Mouse (Mus musculus): Measurements from ENCODE around the gene Hormad2. TPM values are rescaled to one million over a fixed set of nuclear protein-coding genes. Genes with fewer than 3 reads are reported as not detected.
A peak's percentile ranks its signal among the peaks of the same experiment; 100 is the strongest.

Hormad2 gene
- polyA plus RNA-seq, 1 experiment from 2014 or later = 0.36 TPM

DNA sequence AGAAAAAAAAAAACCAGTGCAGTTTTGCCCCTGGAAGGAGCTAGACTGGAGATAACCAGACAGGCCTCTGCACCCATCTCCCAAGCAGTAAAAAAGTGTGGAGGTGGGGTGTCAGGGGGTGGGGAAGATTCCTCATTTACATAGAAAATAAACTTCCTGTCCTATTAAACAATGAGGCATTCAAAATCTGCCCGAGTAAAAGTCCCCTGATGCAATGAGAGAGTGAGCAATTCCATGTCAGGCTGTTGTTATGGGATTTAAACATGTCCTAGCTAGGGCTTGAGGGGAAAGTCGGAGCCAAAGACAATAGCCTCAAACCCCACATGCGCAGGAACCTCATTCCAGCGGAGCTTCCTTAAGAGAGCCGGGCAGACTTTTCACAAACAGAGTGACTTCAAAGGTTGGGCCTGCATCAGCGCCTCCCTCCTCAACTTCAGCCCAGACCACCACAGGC lies 132.8 kb downstream of the Hormad2 start:
- Histone ChIP-seq H3K4me1 (peaks cover 34% of the 10 kb centered on the region), H3K9me3 (no peaks in the 10 kb centered on the region), H3K27ac (peak overlapping the region; percentile 87), H3K9ac (0 out of 2 replicates have a peak overlapping the region, but pooled peaks have one; percentile 32), H3K27me3 (no peaks in the 10 kb centered on the region), H3K4me2 (replicated peaks) (peak overlapping the region; percentile 57), H3K36me3 (no peaks in the 10 kb centered on the region), H3K4me3 (peak overlapping the region; percentile 15; the same call in 1 of the 2 replicates)
- peak; percentile 28; the same call in 1 of the 2 replicates for ATAC-seq (ENCODE audit: low FRiP score, low read depth)
- 6% methylated on average over 6 of the region's 6 CpGs for WGBS

DNA sequence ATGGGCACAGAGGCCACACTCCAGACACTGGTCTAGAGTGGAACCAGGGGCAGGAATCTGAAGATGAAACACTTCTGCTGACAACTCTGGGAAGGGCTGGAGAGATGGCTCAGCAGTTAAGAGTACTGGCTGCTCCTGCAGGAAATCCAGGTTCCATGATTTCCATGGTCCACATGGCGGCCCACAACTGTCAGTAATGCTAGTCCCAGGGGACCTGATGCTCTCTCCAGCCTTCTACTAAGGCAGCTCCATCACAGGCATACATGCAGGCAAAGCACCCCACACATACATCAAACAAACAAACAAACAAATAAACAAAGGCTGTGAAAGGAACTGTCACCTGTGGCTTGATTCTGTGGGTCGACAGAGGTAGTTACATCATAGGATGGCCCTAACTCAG lies 134.8 kb downstream of the Hormad2 start:
- no peaks in the 10 kb centered on the region for H3K27me3 ChIP-seq
- no peak overlapping the region for H3K27ac ChIP-seq
- no peak for ATAC-seq (ENCODE audit: low FRiP score, low read depth)
- H3K9ac ChIP-seq = no peak overlapping the region
- H3K9me3 ChIP-seq = no peaks in the 10 kb centered on the region
- no peaks in the 10 kb centered on the region for H3K36me3 ChIP-seq
- H3K4me3 ChIP-seq = no peak overlapping the region
- peaks cover 44% of the 10 kb centered on the region for H3K4me1 ChIP-seq
- no peak overlapping the region for H3K4me2 ChIP-seq (replicated peaks)
- 71% methylated on average over 2 of the region's 2 CpGs for WGBS

DNA sequence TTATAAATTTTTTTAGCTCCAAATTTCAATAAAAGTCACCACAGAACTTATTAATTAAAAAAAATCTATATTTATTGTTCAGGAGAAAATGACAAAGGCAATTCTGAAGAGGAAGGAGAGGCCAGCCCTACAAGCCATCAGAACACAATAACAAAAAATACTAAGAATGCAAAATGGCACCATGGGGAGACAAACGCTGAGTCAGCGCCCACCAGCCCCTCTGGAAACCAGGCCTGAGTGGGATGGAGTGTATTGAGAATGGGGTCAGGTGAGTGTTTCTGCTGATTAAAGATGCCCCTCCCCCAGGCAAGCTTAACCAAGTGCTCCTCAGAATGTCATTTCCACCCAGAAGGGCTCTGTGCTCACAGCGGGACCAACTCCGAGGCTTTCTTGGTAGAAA lies 135.8 kb downstream of the Hormad2 start:
- Histone ChIP-seq H3K36me3 (no peaks in the 10 kb centered on the region), H3K9me3 (no peaks in the 10 kb centered on the region), H3K4me2 (replicated peaks) (no peak overlapping the region), H3K4me3 (no peak overlapping the region), H3K4me1 (peaks cover 47% of the 10 kb centered on the region), H3K27ac (no peak overlapping the region), H3K9ac (no peak overlapping the region), H3K27me3 (no peaks in the 10 kb centered on the region)
- no peak for ATAC-seq (ENCODE audit: low FRiP score, low read depth)
- 92% methylated on average over 4 of the region's 4 CpGs for WGBS

DNA sequence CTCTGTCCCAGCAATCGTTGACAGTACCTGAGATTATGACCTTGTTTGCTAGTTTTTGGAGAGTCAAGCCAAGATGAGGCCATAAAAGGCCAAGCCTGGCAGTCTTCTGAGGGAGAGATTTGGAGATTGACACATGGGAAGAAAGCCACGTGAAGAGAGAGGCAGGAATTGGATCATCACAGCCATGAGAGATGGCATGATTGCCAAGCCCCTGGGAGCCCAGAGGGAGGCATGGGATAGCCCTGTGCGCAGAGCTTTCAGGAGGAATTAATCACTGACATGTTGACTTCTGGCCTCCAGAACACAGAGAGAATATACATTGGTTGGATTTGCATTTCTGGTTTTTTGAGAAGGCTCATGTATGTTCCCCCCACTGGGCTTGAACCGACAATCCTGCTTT lies 136.7 kb downstream of the Hormad2 start:
- WGBS = 72% methylated on average over 4 of the region's 4 CpGs
- H3K4me3 ChIP-seq = no peak overlapping the region

DNA sequence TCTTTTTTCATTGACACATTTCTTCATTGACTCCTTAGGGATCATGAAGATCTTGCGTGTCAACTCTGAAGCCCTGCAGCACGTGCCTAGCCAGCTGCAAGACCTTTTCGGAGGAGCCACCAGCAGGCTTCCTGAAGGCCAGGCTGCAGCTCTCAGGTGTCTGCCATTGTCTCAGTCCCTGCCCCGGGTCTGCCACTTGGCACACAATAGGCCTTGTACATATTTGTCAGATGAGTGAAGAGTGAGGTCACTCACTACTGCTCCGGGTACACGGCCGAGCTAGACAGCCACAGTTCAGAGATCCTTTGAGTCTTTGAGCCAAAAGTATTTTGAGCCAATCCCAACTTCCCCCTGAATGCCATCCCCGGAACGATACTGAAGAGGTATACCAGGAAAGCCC lies 137.9 kb downstream of the Hormad2 start:
- H3K4me2 ChIP-seq (replicated peaks) = no peak overlapping the region
- no peak for ATAC-seq (ENCODE audit: low FRiP score, low read depth)

More for the DNA sequence above, 136.7 kb downstream of the Hormad2 start:
- Histone ChIP-seq H3K9ac (no peak overlapping the region), H3K36me3 (no peaks in the 10 kb centered on the region), H3K4me1 (peaks cover 49% of the 10 kb centered on the region), H3K4me2 (replicated peaks) (no peak overlapping the region), H3K27ac (no peak overlapping the region), H3K9me3 (no peaks in the 10 kb centered on the region), H3K27me3 (no peaks in the 10 kb centered on the region)
- ATAC-seq (ENCODE audit: low FRiP score, low read depth) = no peak

DNA sequence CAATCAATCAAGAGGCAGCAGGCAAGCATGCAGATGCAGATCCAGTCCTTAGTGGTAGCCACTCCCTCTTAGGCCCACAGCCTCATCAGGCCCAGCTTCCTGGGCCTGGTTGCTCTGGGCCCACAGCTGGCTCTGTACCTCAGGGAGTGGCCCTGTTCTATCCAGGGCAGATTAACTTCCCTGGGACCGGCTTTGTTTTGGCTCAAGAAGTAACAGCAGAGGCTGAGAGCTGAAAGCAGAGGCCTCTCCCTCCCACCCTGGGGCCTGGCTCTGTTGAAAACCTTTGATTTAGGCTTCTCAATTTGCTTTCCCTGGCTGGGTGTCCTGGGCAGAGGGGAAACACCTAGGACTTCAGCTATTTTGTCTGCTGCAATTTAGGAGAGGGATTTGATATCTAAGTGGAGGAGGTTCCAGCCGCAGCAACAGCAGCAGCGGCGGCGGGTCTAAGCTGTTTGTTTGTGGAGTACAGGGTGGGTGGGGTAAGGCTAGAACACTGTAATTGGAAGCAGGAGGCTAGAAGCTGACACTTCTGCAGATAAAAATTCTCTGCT lies 138.5 kb downstream of the Hormad2 start:
- H3K4me2 ChIP-seq (replicated peaks) = no peak overlapping the region
- no peak for ATAC-seq (ENCODE audit: low FRiP score, low read depth)

More for the DNA sequence above, 137.9 kb downstream of the Hormad2 start:
- no peaks in the 10 kb centered on the region for H3K9me3 ChIP-seq
- 70% methylated on average over 9 of the region's 9 CpGs for WGBS
- H3K9ac ChIP-seq = no peak overlapping the region
- H3K27ac ChIP-seq = no peak overlapping the region
- no peaks in the 10 kb centered on the region for H3K27me3 ChIP-seq
- H3K4me3 ChIP-seq = no peak overlapping the region
- H3K4me1 ChIP-seq = peaks cover 45% of the 10 kb centered on the region
- no peaks in the 10 kb centered on the region for H3K36me3 ChIP-seq

DNA sequence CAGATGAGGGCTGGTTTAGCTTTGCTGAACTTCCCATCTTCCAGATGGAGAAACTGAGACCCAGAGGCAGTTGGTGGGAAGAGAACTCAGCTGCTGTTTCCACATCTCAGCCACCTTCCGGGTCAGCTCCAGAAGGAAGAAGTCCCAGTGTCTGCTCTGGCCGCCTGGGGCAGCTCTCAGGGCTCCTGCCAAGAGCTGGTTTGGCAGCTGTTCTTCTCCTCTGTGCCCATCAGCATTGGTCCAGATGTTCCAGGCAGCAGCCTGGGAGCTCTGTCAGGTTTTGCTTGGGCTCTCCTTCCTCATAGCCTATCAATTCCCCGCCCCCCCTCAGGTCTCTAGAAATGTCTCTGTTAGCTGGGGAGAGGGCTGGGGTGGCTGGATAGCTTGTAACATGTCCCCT lies 140.2 kb downstream of the Hormad2 start:
- no peaks in the 10 kb centered on the region for H3K9me3 ChIP-seq
- H3K9ac ChIP-seq = no peak overlapping the region
- WGBS = 82% methylated on average over 3 of the region's 3 CpGs
- ATAC-seq (ENCODE audit: low FRiP score, low read depth) = no peak
- no peak overlapping the region for H3K4me2 ChIP-seq (replicated peaks)
- no peak overlapping the region for H3K27ac ChIP-seq
- H3K4me3 ChIP-seq = no peak overlapping the region
- no peaks in the 10 kb centered on the region for H3K36me3 ChIP-seq
- H3K4me1 ChIP-seq = peaks cover 36% of the 10 kb centered on the region
- no peaks in the 10 kb centered on the region for H3K27me3 ChIP-seq

More for the DNA sequence above, 138.5 kb downstream of the Hormad2 start:
- 14% methylated on average over 5 of the region's 5 CpGs for WGBS
- H3K9ac ChIP-seq = no peak overlapping the region
- H3K36me3 ChIP-seq = no peaks in the 10 kb centered on the region
- no peak overlapping the region for H3K4me3 ChIP-seq
- 0 out of 2 replicates have a peak overlapping the region, but pooled peaks have one; percentile 28 for H3K27ac ChIP-seq
- peaks cover 40% of the 10 kb centered on the region for H3K4me1 ChIP-seq
- H3K9me3 ChIP-seq = no peaks in the 10 kb centered on the region
- H3K27me3 ChIP-seq = no peaks in the 10 kb centered on the region

DNA sequence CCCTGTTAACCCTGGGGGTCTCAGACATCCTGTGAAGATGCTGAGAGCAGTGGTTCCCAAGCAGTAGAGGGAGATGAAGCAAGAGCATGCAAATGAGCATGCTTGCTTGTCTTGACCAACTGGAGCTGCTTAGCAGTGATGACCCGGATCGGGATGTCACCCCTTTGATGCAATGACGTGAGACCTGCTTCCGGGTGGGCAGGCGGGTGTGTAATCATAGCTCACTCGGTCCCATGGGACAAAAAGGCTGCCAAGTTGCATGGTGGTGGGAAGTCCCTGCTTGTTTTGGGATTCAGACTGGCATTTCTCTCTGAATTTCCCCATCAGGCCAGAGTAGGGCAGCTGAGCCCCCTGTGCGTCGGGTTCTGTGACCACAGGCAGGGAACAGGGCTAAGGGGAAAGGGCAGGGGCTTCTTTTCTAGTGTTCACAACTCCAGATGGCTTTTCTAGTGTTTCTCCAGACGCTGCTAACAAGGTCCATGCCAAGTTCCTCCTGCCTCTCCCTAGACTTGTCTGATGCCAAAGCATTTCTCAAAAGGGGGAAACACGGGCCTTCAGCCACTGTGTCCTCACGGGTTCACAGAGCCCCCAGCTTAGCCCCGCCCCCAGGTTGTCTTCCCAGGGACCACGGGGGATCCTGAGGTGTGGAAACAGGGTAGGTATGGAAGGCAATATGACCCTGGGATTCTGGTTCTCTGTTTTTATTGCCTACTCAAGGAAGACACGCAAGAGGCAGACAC lies 141.0 kb downstream of the Hormad2 start:
- Histone ChIP-seq H3K27ac (no peak overlapping the region), H3K4me1 (peaks cover 40% of the 10 kb centered on the region), H3K36me3 (no peaks in the 10 kb centered on the region), H3K4me2 (replicated peaks) (no peak overlapping the region), H3K9me3 (no peaks in the 10 kb centered on the region), H3K27me3 (peaks cover 3% of the 10 kb centered on the region), H3K9ac (no peak overlapping the region), H3K4me3 (no peak overlapping the region)
- no peak for ATAC-seq (ENCODE audit: low FRiP score, low read depth)
- 62% methylated on average over 14 of the region's 14 CpGs for WGBS

DNA sequence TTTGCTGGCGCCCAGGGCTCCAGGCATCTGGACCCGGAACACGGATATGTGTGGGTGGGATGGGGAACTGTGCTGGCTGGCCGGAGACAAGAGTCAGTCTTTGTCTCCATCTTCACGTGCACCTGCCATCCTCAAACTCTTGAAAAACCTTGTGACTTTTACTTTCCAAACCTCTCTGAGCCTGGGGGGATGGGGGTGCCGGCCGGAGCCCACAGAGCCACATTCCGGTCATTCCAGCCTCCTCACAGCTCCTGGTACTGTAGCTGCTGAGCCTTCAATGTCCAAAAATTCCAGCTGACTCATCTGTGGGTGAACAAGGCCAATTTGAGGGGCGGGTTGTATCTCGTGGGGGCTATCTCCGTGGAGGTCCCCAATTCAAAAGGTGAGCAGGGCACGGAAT lies 141.7 kb downstream of the Hormad2 start:
- H3K9me3 ChIP-seq = no peaks in the 10 kb centered on the region
- H3K4me1 ChIP-seq = peaks cover 43% of the 10 kb centered on the region
- H3K27ac ChIP-seq = no peak overlapping the region
- H3K27me3 ChIP-seq = peaks cover 8% of the 10 kb centered on the region
- H3K36me3 ChIP-seq = no peaks in the 10 kb centered on the region
- H3K9ac ChIP-seq = no peak overlapping the region
- no peak for ATAC-seq (ENCODE audit: low FRiP score, low read depth)
- H3K4me3 ChIP-seq = no peak overlapping the region
- 41% methylated on average over 12 of the region's 12 CpGs for WGBS
- no peak overlapping the region for H3K4me2 ChIP-seq (replicated peaks)

DNA sequence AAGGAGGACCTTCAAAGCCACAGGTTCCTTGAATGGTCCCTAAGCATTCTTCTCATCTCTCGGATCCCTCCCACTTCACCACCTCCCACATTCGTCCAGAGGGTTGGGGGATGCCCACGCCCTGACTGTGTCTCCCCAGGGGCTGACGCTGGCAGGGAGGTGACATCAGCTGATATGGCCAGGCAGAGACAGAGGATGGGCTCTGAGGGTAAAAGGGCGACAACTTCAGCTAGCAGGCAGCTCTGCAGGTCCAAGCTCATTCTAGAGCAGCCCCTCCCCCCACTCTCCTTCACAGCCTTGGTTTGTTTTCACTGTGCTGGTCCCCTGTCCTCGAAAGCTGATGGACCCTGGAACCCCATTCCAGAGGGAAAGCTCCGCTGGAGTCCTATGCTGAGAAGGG lies 142.3 kb downstream of the Hormad2 start:
- H3K9ac ChIP-seq = no peak overlapping the region
- no peak overlapping the region for H3K4me2 ChIP-seq (replicated peaks)
- H3K4me1 ChIP-seq = peaks cover 43% of the 10 kb centered on the region
- ATAC-seq (ENCODE audit: low FRiP score, low read depth) = no peak
- H3K9me3 ChIP-seq = no peaks in the 10 kb centered on the region
- WGBS = 31% methylated on average over 7 of the region's 7 CpGs
- H3K4me3 ChIP-seq = no peak overlapping the region
- no peaks in the 10 kb centered on the region for H3K36me3 ChIP-seq
- no peak overlapping the region for H3K27ac ChIP-seq
- H3K27me3 ChIP-seq = peaks cover 11% of the 10 kb centered on the region

DNA sequence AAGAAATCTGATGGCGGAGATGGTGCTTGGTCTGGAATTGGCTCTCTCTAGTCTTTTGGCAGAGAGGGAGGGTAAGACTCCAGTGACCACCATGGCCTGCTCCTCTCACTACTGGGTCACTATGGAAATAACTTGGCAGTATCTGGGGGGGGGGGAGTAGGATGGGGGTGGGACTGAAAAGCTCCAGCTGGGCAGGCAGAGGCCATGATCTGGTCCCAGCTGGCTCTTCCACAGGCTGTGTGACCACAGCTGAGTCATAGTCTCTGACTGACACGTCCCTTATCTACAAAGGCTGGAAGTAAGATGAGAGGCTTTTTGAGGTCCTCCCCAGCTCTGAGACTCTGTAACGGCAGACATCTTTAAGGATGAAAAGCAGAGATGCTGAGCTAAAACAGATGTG lies 143.2 kb downstream of the Hormad2 start:
- no peak overlapping the region for H3K9ac ChIP-seq
- H3K4me3 ChIP-seq = no peak overlapping the region
- 48% methylated on average over 3 of the region's 3 CpGs for WGBS
- H3K27ac ChIP-seq = no peak overlapping the region
- H3K36me3 ChIP-seq = no peaks in the 10 kb centered on the region
- no peak for ATAC-seq (ENCODE audit: low FRiP score, low read depth)
- no peak overlapping the region for H3K4me2 ChIP-seq (replicated peaks)
- peaks cover 37% of the 10 kb centered on the region for H3K4me1 ChIP-seq
- no peaks in the 10 kb centered on the region for H3K9me3 ChIP-seq
- H3K27me3 ChIP-seq = peaks cover 11% of the 10 kb centered on the region

DNA sequence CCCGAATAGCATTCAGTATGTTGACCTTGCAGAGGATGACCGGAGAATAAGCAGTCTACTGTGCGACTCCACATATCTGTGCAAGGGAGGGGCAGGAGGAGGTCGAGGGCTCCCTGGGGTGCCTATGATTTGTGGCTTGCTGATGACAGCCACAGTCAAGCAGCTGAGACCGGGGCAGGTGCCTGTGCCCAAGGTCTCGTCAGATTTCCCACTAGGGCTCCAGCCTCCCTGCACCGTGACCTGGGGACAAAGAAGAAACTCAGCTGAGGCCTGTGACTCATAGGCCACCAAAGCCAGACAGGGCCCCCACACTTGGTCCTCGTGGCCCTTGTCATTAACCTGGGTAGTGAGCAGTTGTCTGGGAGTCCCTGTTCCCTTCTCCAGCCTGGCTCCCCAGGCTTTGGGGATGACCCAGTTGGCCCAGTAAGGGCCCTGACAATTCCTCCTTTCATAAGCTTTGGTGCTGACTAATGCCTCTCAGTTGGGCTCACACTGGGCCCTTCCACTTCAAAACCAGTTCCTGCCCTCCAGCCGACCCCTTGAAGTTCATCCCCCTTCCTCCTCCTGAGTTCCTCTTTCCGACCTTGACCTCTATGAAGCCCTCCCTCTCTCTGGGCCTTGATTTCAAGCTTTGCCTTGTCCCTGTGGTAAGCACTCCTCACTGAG lies 144.2 kb downstream of the Hormad2 start:
- H3K9me3 ChIP-seq = no peaks in the 10 kb centered on the region
- 76% methylated on average over 10 of the region's 10 CpGs for WGBS

More for the DNA sequence above, 144.2 kb downstream of the Hormad2 start:
- Histone ChIP-seq H3K4me2 (replicated peaks) (no peak overlapping the region), H3K27me3 (peaks cover 11% of the 10 kb centered on the region), H3K36me3 (no peaks in the 10 kb centered on the region), H3K4me3 (no peak overlapping the region), H3K4me1 (peaks cover 30% of the 10 kb centered on the region), H3K27ac (no peak overlapping the region), H3K9ac (no peak overlapping the region)
- no peak for ATAC-seq (ENCODE audit: low FRiP score, low read depth)

All from limb, embryonic 13.5 days (tissue).